Mouse (Mus musculus) frontal cortex, postnatal 36 days (tissue): ENCODE measurements around the gene Mpzl3.

Experiments
- DNase-seq, 2 experiments: peaks; one replicate each; pipeline ENCODE4 v3.0.0; 2022; ENCODE audit warnings: low spot score in 2 of 2

The Mpzl3 gene

GRCm38 (mm10) chr9:45102528-45102927, 47.5 kb downstream of the Mpzl3 start:
- DNase-seq = no peak

GRCm38 (mm10) chr9:45103211-45103979, 48.4 kb downstream of the Mpzl3 start:
- no peak for DNase-seq

- DNase-seq = no peak
These were observed 50.8 kb downstream of the Mpzl3 start for GRCm38 (mm10) chr9:45105596-45106374.

GRCm38 (mm10) chr9:45115706-45116105, 60.7 kb downstream of the Mpzl3 start:
- DNase-seq = peak; percentile 76 to 82

GRCm38 (mm10) chr9:45116819-45117218, 61.8 kb downstream of the Mpzl3 start:
- DNase-seq = no peak

- DNase-seq = peak in 1 of 2 experiments; percentile 35
These were observed 62.9 kb downstream of the Mpzl3 start, which contains the start of gene Scn2b for GRCm38 (mm10) chr9:45117741-45118431. Gene Scn2b (plus strand): TSS chr9:45117782.

GRCm38 (mm10) chr9:45118552-45118951, 63.6 kb downstream of the Mpzl3 start:
- DNase-seq = peak in 1 of 2 experiments; percentile 23

GRCm38 (mm10) chr9:45119316-45119953, 64.4 kb downstream of the Mpzl3 start:
- DNase-seq = no peak

GRCm38 (mm10) chr9:45119954-45120530, 65.1 kb downstream of the Mpzl3 start:
- DNase-seq = no peak

GRCm38 (mm10) chr9:45120567-45120966, 65.6 kb downstream of the Mpzl3 start:
- no peak for DNase-seq

GRCm38 (mm10) chr9:45121001-45121400, 66.0 kb downstream of the Mpzl3 start:
- peak in 1 of 2 experiments; percentile 33 for DNase-seq

GRCm38 (mm10) chr9:45121769-45122168, 66.8 kb downstream of the Mpzl3 start:
- DNase-seq = peak; percentile 78 to 86

- peak; percentile 82 to 88 for DNase-seq
These were observed 67.3 kb downstream of the Mpzl3 start for GRCm38 (mm10) chr9:45122209-45122761.

GRCm38 (mm10) chr9:45125211-45125610, 70.2 kb downstream of the Mpzl3 start:
- DNase-seq = no peak

GRCm38 (mm10) chr9:45126941-45127340, 72.0 kb downstream of the Mpzl3 start:
- DNase-seq = no peak
